Mouse (Mus musculus): ENCODE measurements around the gene Olfr539.
"Not testable (repeated sequence)": the region's sequence is repeated elsewhere in the genome, so short reads cannot be mapped to it uniquely, and the experiment has no call there.

Gene Olfr539

DNA sequence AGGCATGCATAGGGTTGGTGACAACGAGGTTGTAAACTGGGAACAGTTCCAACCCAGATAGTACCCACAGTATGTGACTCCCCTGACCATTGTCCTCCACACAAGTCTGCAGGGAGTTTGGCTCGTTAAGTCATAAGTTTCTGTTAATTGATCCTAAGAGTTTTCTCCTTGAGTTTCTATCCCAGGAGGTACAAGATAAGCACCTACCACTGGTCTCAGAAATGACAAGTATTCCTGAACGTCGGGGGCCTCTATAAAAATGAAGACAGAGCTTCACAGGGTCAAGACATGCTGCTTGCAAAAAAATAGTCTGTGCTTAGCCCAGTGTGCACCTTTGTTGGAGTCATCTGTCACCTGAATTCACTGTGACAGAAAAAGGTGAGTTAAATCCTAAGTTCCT, at the start of gene Olfr539:
Olfr539 (plus strand) TSS at position 301 of the 400 bp plus-strand sequence.
- DNase-seq, result no peak

DNA sequence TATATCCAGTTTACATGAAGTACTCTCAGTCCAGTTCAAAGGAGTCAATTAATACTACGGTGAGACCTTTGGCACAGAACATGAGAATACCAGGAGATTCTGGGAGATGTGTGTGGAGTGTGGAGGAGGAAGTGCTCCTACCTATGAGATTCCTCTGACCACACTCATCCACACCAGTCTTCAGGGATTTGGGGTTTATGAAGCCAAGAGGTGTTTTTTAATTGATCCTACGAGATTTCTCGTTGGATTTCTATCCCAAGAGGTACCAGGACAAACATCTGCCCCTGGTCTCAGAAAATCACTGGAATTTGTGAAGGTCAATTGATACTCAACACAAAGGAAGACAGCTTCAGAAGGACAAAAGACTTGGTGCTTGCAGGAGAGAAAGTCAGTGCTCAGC, 31.1 kb upstream of the Olfr539 start, which contains the start of gene Olfr61:
Olfr61 (plus strand) TSS at position 301 of the 400 bp plus-strand sequence.
- not testable (repeated sequence) for DNase-seq

DNA sequence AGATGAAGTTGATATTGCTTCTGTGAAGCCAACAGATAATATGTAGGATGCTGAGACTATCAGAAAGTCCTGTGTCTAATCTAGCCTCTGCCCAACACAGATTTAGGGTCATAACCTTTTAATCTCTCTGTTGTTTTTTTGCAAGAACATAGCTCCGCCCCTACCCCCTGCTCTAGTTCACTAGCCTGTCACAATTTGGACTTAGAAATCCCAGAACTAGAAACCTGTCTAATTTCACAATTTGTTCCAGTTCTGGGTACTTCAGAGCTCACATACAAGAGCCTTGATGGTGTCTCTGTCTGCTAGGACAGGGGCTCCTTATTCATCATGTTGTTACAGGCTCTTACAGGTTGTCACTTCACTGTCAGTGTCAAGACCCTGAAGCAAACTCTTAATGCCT, 29.2 kb upstream of the Olfr539 start:
- no peak for DNase-seq

DNA sequence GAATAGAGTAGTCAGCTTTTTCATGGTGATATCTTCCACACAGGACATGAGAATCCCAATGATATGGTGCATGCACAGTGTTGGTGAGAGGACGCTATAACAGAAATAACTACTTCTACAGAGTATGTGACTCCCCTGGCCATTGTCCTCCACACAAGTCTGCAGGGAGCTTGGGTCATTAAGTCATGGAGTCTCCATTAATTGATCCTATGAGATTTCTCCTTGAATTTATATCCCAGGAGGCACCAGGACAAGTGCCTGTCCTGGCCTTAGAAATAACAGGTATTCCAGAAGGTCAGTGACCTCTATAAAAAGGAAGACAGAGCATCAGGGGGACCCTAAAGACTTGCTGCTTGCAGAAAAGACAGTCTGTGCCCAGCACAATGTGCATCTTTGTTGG, 13.6 kb upstream of the Olfr539 start, which contains the start of gene Olfr53:
Olfr53 (plus strand) TSS at position 301 of the 400 bp plus-strand sequence.
- DNase-seq, result no peak

DNA sequence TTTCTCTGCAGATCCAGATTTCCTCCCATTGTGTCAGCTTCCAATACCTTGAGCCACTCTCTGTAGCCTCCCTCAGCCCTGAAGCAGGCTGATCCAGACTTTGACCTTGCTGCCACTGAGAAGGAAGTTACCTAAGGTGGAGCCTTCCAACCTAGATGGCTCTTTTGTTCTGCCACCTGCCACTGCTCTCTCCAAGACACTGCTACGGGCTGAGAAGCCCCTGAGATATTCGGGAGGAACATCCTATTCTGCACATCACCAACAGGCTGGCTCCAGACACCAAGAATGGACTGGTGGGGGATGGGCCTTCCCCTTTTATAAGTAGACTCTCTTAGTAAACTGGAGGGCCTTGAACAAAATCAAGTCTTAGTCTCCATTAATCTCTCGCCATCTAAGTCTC, 11.0 kb downstream of the Olfr539 start:
- DNase-seq, result not testable (repeated sequence)

DNA sequence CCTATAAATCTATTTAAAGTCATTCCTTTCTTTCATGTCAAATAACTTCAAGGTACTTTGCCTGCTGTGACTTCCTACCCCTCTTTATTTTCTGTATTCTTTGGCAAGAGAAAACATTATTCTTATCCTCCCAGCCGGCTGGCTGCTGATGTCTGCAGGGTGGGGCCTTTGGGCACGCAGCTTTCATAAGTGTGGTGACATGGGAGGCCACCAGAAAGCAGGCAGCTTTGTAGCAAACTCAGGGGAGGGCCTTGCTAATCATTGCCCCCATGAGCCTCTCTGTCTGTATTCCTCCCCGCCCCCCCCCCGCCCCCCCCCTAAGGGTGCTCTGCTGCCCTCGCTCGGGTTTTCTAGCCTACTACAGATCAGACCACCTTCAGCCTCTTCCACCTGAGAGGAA, 16.1 kb downstream of the Olfr539 start:
- no peak for DNase-seq

DNA sequence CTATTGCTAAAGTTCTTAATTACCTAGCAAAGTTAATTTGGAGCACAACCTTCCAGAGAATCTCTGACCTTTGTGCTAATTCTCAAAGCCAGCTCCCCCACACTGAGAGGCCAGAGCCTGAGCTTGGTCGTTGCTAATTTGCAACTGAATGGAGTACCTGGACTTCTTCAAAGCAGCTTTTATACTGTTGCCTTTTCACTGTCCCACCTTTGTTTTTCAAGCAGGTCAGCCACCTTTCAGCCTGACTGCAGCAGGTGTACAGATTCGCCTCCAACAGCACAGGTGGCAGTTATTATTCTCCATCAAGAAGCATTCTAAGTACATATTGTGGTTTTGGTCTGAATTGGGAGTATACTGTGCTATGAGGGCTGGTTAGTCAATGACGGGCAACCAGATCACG, 19.9 kb downstream of the Olfr539 start:
- DNase-seq, result not testable (repeated sequence)

DNA sequence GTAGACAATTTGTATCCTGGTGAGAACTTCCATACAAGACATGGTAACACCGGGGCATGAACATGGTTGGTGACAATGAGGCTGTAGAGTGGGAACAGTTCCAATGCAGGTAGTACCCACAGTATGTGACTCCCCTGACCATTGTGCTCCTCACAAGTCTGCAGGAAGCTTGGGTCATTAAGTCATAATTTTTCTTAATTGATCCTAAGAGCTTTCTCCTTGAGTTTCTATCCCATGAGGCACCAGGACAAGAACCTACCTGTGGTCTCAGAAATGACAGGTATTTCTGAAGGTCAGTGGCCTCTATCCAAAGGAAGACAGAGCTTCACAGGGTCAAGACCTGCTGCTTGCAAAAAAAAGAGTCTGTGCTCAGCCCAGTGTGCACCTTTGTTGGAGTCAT, 21.9 kb downstream of the Olfr539 start, which contains the start of gene Olfr45:
Olfr45 (plus strand) TSS at position 301 of the 400 bp plus-strand sequence.
- DNase-seq, result no peak

DNA sequence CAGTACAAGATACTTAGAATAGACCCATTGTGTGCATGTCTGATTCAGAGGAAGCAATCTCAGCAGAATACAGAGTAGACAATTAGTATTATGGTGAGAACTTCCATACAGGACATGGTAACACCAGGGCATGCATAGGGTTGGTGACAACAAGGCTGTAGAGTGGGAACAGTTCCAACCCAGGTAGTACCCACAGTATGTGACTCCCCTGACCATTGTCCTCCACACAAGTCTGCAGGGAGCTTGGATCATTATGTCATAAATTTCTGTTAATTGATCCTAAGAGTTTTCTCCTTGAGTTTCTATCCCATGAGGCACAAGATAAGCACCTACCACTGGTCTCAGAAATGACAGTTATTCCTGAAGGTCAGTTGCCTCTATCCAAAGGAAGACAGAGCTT, 37.2 kb downstream of the Olfr539 start, which contains the start of gene Olfr541:
Olfr541 (plus strand) TSS at position 301 of the 400 bp plus-strand sequence.
- no peak for DNase-seq

DNA sequence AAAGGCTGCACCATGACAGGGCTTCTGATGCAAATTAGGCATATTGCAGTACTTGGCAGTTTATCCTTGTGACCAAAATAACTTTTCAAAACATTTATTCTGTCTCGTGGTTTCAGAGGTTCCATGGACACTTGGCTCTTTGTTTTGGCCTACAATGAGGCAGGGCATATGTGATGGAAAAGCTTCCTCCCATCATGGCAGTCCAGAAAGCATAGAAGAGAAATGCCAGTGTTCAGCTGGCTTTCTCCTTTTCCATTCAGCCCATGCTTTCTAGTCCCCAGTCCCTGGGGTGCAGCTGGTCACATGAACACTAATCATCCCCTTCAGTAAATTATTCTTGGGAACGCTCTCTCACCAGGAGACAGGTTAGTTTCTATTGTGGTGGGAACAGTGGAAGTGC, 46.6 kb downstream of the Olfr539 start:
- DNase-seq, result no peak

DNA sequence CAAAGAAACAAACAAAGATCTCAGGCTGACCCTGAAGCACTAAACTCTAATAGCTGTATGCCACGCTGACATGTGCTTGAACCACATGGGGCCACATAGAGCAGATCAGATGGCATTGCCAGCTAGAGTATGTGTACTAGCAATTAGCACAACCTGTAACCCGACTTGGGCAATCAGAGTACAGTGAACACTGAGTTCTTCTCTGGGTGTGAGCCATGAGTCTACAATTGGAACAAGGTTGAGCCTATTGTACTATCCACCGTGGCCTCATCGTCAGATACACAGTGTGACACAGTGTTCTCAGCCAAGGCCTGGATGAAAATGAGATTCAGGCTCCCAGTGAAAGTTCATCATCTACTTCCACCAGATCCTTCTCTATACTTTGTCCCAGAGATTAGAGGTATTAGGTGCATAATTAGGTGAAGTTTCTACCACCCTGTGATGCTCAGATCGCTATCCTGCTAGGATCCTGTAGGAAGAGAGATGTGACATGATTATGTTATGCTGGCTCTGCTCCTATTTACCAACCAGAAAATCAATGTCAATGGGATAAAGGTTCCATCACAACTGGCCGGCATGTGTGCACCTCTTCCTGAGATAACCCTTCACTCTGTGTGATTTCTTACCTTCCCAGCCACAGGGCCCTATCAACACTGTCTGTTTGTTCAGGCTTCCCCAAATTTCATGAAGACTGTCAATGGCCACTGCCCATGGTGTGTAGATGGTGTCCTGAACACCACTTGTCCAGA, 48.0 kb downstream of the Olfr539 start:
- no peak for DNase-seq

DNA sequence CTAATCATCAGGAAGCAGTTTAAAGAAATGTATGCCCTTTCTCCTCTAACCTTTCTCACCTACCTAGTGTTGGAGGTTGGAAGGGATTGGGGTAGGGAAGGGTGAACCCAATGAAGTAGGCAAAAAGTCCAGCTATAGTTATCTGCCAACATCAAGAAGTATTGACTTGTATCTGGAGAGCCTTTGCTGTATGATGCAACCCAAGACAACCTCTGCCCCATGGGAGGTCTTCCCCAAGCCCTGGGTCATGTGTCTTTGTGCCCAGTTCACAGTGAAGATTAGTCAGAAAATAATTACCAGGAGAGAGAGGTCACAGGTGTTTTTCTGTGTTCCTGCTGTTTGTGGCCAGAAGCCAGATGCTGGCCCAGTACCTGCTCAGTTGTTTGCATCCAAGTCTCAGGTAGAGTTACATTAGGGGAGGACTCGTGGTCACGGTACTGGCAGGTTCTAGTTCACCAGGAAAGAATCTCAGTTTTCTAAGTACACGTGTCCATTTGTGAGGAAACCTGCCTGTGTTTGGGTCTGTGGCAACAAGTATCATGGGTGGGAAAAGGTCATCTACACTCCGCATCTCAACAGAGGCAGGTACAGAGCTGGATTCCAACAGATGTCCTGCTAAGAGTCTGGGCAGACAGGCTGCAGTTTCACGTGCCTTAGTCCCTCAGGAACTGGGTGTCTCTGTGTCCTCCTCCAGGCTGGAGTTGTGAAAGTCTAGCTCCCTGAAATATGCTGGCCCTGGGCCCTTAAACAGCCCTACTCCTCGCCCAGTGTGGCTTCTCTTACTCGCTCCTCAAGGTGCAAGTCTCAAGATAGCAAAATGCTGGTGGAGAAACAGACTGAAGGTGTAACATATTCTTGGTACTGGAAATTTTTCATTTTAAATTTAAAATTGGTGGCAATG, 57.7 kb downstream of the Olfr539 start:
- DNase-seq, result no peak

DNA sequence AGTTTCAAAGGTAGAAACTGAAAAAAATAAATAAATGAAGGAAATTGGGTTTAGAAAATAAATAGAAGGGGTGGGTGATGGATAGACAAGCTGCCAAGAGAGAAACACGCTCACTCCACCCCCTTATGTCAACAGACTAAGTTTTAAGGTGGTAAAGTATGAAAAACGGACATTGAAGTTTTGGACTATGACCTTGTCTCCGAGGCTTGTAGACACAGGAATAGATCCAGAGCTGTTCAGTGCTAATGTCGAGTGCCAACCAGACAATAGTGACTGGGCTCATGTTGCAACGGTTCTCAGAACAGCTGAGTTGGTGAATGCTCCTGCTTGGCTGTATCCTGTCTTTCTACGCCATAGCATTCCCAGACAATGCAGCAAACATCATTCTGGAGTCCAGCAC, 61.4 kb downstream of the Olfr539 start:
- no peak for DNase-seq

DNA sequence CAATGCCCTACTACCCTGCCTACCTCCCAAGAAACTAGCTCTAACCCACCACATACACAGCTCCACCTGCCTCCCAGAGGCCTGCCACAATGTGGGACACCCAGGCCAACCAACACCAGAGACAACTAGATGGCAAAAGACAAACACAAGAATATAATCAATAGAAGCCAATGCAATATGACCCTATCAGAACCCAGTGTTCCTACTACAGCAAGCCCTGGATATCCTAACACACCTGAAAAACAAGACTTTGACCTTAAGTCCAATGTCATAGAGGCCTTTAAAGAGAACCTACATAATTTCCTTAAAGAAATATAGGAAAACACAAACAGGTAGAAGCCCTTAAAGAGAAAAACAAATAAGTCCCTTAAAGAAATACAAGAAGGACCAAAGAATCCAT, 65.8 kb downstream of the Olfr539 start:
- no peak for DNase-seq

All from cerebellum, adult 11 months (tissue).